Mouse (Mus musculus): ENCODE results near the gene Nos1ap.
A peak's percentile ranks its signal among the peaks of the same experiment; 100 is the strongest.

Gene Nos1ap

DNA sequence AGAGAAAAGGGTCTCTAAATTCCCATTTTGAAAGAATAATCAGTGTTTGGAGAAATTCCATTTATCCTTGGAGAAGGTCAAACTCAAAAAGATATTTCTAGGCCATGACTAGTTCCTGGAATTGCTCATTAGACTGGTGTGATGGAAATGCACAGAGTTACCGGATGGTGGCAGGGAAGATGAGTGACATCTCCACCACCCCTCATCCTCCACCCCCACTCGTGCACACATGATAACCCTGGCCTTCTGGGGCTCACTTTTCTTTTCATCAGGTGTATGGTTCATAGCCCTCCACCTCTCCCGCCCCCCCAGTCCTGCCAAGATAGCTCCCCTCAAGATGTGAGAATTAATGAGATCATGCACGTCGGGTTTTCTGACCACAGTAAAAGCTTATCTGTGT is 296.4 kb downstream of the Nos1ap start:
- no peak for DNase-seq (ENCODE audit: low spot score)

DNA sequence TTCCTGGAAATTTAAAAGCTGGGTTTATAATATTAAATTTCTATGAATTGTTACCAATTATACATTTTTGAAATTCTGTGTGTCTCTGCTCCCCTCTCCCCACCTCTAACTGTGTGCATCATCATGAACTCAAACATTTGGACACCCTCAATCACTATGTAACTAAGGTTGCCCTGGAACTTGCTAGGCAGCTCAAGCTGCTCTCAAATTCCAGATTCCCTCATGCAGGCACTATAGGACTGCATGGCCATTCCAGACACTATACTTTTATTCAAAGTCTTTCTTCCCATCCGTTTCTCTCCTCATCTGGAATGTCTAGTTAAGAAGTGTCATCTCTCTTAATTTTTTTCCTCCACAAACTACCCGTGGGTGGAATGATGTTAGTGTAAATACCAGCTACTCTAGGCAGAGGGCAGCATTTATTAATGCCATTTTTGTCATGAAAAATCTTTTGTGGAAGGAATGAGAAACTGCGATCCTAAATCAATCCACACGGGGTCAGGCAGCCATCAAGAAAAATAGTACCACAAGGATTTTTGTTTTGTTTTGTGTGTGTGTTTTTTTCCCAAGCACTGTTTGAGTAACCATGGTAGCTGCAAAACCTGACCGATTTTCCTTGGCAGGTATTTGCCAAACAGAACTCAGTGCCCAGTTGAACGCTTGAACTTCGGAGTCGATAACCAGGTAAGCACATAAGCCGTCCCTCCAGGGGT is 297.3 kb downstream of the Nos1ap start:
- DNase-seq (ENCODE audit: low spot score) = no peak

DNA sequence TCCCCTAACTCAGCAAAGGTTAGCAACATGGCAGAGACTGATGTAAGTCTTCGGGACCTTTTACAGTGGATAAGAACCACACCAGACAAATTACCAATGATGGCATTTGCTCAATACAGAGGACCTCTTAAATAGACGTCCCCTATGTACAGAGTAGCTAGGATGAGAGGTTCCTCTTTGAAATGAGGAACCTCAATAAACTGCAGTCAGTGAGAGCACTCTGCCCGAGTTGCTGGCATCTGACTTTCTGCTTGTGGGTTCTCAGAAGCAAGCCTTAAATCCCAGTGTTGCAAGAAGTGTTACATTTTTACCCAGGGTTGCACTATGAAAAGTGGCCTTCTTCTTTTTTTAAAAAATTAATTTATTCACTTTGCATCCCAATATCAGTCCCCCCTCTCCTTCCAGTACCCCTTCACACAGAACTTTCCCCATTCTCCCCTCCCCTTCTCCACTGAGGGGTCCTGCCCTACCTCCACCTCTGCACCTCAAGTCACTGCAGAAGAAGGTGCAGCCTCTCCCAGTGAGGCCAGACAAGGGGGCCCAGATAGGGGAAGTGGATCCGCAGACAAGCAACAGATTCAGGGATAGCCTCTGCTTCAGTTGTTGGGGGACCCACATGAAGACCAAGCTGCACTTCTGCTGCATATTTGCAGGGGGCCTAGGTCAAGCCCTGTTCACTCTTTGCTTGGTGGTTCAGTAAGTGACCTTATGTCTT is 307.1 kb downstream of the Nos1ap start:
- no peak for DNase-seq (ENCODE audit: low spot score)

- no peak for DNase-seq (ENCODE audit: low spot score)
Observed at GRCm38 (mm10) chr1:170277016-170277415, 312.6 kb downstream of the Nos1ap start, which contains the start of gene Sh2d1b1. Sh2d1b1 (plus strand) TSS chr1:170277320.

DNA sequence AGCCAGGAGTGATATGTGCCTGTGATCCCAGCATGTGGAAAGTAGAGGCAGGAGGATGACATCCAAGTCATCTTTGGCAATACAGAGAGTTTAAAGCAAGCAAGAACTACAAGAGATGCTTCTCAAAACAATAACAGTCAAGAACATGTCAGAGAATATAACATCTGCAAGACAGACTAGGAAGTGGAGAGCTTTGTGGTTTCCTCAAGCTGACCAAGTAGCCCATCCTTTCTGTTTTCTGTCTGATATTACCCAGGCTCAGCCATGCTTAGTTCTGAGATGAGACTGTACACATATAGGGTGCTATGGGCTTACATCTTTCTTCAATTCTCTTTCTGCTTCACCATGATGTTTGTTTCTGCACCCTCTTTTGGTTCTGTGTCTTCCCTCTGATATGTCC is 316.4 kb downstream of the Nos1ap start:
- no peak for DNase-seq (ENCODE audit: low spot score)

- no peak for DNase-seq (ENCODE audit: low spot score)
Observed at GRCm38 (mm10) chr1:170270696-170271095, 319.0 kb downstream of the Nos1ap start.

GRCm38 (mm10) chr1:170270281-170270680 is 319.4 kb downstream of the Nos1ap start:
- DNase-seq (ENCODE audit: low spot score) = no peak

DNA sequence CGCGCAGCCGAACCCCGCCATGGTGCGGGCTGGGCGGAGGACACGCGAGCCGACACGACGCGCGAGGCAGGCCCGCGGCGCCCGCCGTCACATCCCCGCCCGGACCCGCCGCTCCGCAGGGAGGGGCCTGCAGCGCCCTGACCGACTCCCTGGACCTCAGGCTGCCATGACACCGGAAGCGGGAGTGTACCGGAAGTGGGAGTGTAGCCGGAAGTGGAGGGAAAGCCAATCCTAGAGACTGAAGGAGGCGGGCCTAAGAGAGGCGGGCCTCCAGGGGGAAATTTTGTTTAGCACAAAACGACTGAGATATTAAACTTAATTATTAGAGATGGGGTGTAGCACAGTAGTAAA is 334.1 kb downstream of the Nos1ap start:
- DNase-seq (ENCODE audit: low spot score) = peak; percentile 58

DNA sequence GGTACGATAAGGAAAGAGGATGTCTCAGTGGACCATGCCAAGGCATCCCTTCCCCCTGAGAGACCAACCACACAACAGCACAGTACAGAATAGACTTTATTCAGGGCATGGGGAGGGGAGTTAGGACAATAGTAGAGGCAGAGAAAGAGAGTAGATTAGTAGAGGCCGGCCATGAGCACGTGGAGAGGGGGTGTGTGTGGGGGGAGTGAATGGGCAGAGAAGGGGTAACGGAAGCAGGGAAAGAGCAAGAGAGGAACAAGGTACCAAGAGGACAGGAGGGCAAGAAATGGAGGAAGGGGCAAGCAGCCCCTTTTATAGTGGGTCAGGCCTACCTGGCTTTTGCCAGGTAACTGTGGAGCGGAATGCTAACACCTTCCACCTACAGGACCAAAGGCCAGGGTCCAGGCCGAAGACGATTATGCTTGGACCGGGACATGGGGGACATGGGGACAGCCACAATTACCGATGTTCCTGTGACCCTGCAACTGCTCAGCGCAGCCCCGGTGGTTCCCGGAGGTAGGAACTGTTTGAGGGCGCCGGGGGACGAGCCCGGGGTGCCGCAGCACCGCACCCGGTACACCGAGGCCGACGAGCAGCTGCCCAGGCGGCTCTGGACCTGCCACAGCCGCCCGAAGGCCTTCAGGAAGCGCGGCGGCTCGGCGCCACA is 334.6 kb downstream of the Nos1ap start:
- no peak for DNase-seq (ENCODE audit: low spot score)
